Mouse (Mus musculus) spleen, postnatal 36 days (tissue): ENCODE results near the gene Col6a5.
"Not testable (repeated sequence)": the region's sequence is repeated elsewhere in the genome, so short reads cannot be mapped to it uniquely, and the experiment has no call there.

Experiments
- DNase-seq, 2 experiments: peaks; one replicate each; pipeline ENCODE4 v3.0.0; 2022; ENCODE audit warnings: low spot score in 2 of 2, mixed read lengths in 1 of 2

Gene Col6a5

GRCm38 (mm10) chr9:105910166-105910565, 50.3 kb downstream of the Col6a5 start:
- DNase-seq: no peak

GRCm38 (mm10) chr9:105909352-105909751, 51.1 kb downstream of the Col6a5 start:
- DNase-seq: no peak

GRCm38 (mm10) chr9:105907411-105907810, 53.0 kb downstream of the Col6a5 start:
- DNase-seq: no peak

GRCm38 (mm10) chr9:105887521-105887920, 72.9 kb downstream of the Col6a5 start:
- no peak for DNase-seq

- no peak for DNase-seq
These were observed 75.6 kb downstream of the Col6a5 start for GRCm38 (mm10) chr9:105884656-105885430.

- DNase-seq: no peak
These were observed 79.7 kb downstream of the Col6a5 start for GRCm38 (mm10) chr9:105880743-105881142.

- DNase-seq: no peak
These were observed 81.9 kb downstream of the Col6a5 start for GRCm38 (mm10) chr9:105878365-105879108.

GRCm38 (mm10) chr9:105876124-105876523, 84.3 kb downstream of the Col6a5 start:
- no peak for DNase-seq

GRCm38 (mm10) chr9:105871643-105872042, 88.8 kb downstream of the Col6a5 start:
- no peak for DNase-seq

GRCm38 (mm10) chr9:105857773-105858172, 102.7 kb downstream of the Col6a5 start:
- DNase-seq: peak; percentile 10 to 20

GRCm38 (mm10) chr9:105852778-105853065, 107.7 kb downstream of the Col6a5 start:
- DNase-seq: no peak

- no peak for DNase-seq
These were observed 108.2 kb downstream of the Col6a5 start for GRCm38 (mm10) chr9:105852015-105852777.

GRCm38 (mm10) chr9:105851011-105851410, 109.4 kb downstream of the Col6a5 start:
- no peak for DNase-seq

- no peak for DNase-seq
These were observed 112.0 kb downstream of the Col6a5 start for GRCm38 (mm10) chr9:105848396-105848795.

GRCm38 (mm10) chr9:105847261-105847660, 113.2 kb downstream of the Col6a5 start:
- DNase-seq: no peak

- DNase-seq: not testable (repeated sequence)
These were observed 119.1 kb downstream of the Col6a5 start for GRCm38 (mm10) chr9:105841386-105841785.

GRCm38 (mm10) chr9:105839147-105839515, 121.3 kb downstream of the Col6a5 start:
- no peak for DNase-seq

- DNase-seq: no peak
These were observed 121.9 kb downstream of the Col6a5 start for GRCm38 (mm10) chr9:105838396-105839146.

GRCm38 (mm10) chr9:105835587-105835986, 124.9 kb downstream of the Col6a5 start:
- no peak for DNase-seq

GRCm38 (mm10) chr9:105834799-105835198, 125.6 kb downstream of the Col6a5 start:
- no peak for DNase-seq

GRCm38 (mm10) chr9:105831291-105831690, 129.2 kb downstream of the Col6a5 start:
- DNase-seq: peak; percentile 22 to 25
